Mouse (Mus musculus): ENCODE measurements around the gene Klhl24. TPM values are rescaled to one million over a fixed set of nuclear protein-coding genes. Genes with fewer than 3 reads are reported as not detected.
"Not testable (repeated sequence)": the region's sequence is repeated elsewhere in the genome, so short reads cannot be mapped to it uniquely, and the experiment has no call there.

The Klhl24 gene
- total RNA-seq, 2 experiments from 2014 or later = 74.9 to 86.0 TPM

GRCm38 (mm10) chr16:20126319-20126883 lies 29.1 kb downstream of the Klhl24 start:
- intact Hi-C loops (cut with DNase I); DNase-seq (ENCODE audit: low spot score in 2 of 2): not testable (repeated sequence)

- intact Hi-C loops (cut with DNase I) = no loop called here
- DNase-seq (ENCODE audit: low spot score in 2 of 2) = no peak
Observed at GRCm38 (mm10) chr16:20130397-20130796, 33.1 kb downstream of the Klhl24 start.

GRCm38 (mm10) chr16:20140772-20141531 lies 43.6 kb downstream of the Klhl24 start, which contains the start of gene Yeats2:
Yeats2 (plus strand) TSS chr16:20141063.
- intact Hi-C loops (cut with DNase I) = no loop called here

GRCm38 (mm10) chr16:20144568-20144967 lies 47.2 kb downstream of the Klhl24 start:
- intact Hi-C loops (cut with DNase I) = no loop called here
- no peak for DNase-seq (ENCODE audit: low spot score in 2 of 2)

More at GRCm38 (mm10) chr16:20140772-20141531, 43.6 kb downstream of the Klhl24 start, which contains the start of gene Yeats2:
- DNase-seq (ENCODE audit: low spot score in 2 of 2) = peak; percentile 78 to 80

GRCm38 (mm10) chr16:20151991-20152390 lies 54.6 kb downstream of the Klhl24 start:
- intact Hi-C loops (cut with DNase I) = no loop called here
- DNase-seq (ENCODE audit: low spot score in 2 of 2) = no peak

- intact Hi-C loops (cut with DNase I) = no loop called here
- DNase-seq (ENCODE audit: low spot score in 2 of 2) = no peak
Observed at GRCm38 (mm10) chr16:20153742-20154141, 56.4 kb downstream of the Klhl24 start.

- no peak for DNase-seq (ENCODE audit: low spot score in 2 of 2)
- intact Hi-C loops (cut with DNase I) = no loop called here
Observed at GRCm38 (mm10) chr16:20160130-20160529, 62.8 kb downstream of the Klhl24 start.

- intact Hi-C loops (cut with DNase I) = no loop called here
- DNase-seq (ENCODE audit: low spot score in 2 of 2) = no peak
Observed at GRCm38 (mm10) chr16:20169071-20169470, 71.7 kb downstream of the Klhl24 start.

- peak in 1 of 2 experiments; percentile 41 for DNase-seq (ENCODE audit: low spot score in 2 of 2)
- intact Hi-C loops (cut with DNase I) = no loop called here
Observed at GRCm38 (mm10) chr16:20169471-20170106, 72.2 kb downstream of the Klhl24 start.

Other genes with a start within 250 kb of the Klhl24 start
- 1 to 10 TPM; 1.6 to 2.3 TPM for gene Klhl6, start 114.5 kb upstream of the Klhl24 start, total RNA-seq (2021)
- gene Yeats2, start 43.5 kb downstream of the Klhl24 start, total RNA-seq (2021) = 10 to 100 TPM; 36.3 to 39.0 TPM
- gene Map6d1, start 143.8 kb downstream of the Klhl24 start, total RNA-seq (2021) = 10 to 100 TPM; 43.6 to 47.6 TPM
- gene Parl, start 204.8 kb downstream of the Klhl24 start, total RNA-seq (2021) = 10 to 100 TPM; 62.2 to 63.4 TPM
- not detected for gene Cyp2ab1, start 227.9 kb downstream of the Klhl24 start, total RNA-seq (2021)

Measured in left cerebral cortex, postnatal 14 days (tissue).